Mouse (Mus musculus): ENCODE measurements around the gene Slc35c2. TPM values are rescaled to one million over a fixed set of nuclear protein-coding genes. Genes with fewer than 3 reads are reported as not detected.

Slc35c2 gene
- total RNA-seq, 2 experiments from 2014 or later: 14.6 to 34.2 TPM

- ATAC-seq (replicated peaks; ENCODE audit: low FRiP score, poor library complexity, severe bottlenecking): no peak
These were observed 5.8 kb downstream of the Slc35c2 start for GRCm38 (mm10) chr2:165281779-165282311.

- no peak for ATAC-seq (replicated peaks; ENCODE audit: low FRiP score, poor library complexity, severe bottlenecking)
These were observed 8.3 kb downstream of the Slc35c2 start for GRCm38 (mm10) chr2:165279351-165279750.

- ATAC-seq (replicated peaks; ENCODE audit: low FRiP score, poor library complexity, severe bottlenecking): no peak
These were observed 10.4 kb downstream of the Slc35c2 start for GRCm38 (mm10) chr2:165277188-165277740.

GRCm38 (mm10) chr2:165275824-165276223 lies 11.8 kb downstream of the Slc35c2 start:
- ATAC-seq (replicated peaks; ENCODE audit: low FRiP score, poor library complexity, severe bottlenecking): no peak

- no peak for ATAC-seq (replicated peaks; ENCODE audit: low FRiP score, poor library complexity, severe bottlenecking)
These were observed 12.5 kb downstream of the Slc35c2 start for GRCm38 (mm10) chr2:165275124-165275640.

- no peak for ATAC-seq (replicated peaks; ENCODE audit: low FRiP score, poor library complexity, severe bottlenecking)
These were observed 14.1 kb downstream of the Slc35c2 start for GRCm38 (mm10) chr2:165273589-165273988.

- ATAC-seq (replicated peaks; ENCODE audit: low FRiP score, poor library complexity, severe bottlenecking): no peak
These were observed 16.3 kb downstream of the Slc35c2 start for GRCm38 (mm10) chr2:165271326-165271725.

- no peak for ATAC-seq (replicated peaks; ENCODE audit: low FRiP score, poor library complexity, severe bottlenecking)
These were observed 16.8 kb downstream of the Slc35c2 start for GRCm38 (mm10) chr2:165270858-165271257.

GRCm38 (mm10) chr2:165266739-165267138 lies 20.9 kb downstream of the Slc35c2 start:
- ATAC-seq (replicated peaks; ENCODE audit: low FRiP score, poor library complexity, severe bottlenecking): no peak

GRCm38 (mm10) chr2:165263861-165264260 lies 23.8 kb downstream of the Slc35c2 start:
- no peak for ATAC-seq (replicated peaks; ENCODE audit: low FRiP score, poor library complexity, severe bottlenecking)

- ATAC-seq (replicated peaks; ENCODE audit: low FRiP score, poor library complexity, severe bottlenecking): no peak
These were observed 25.2 kb downstream of the Slc35c2 start for GRCm38 (mm10) chr2:165262274-165262990.

- no peak for ATAC-seq (replicated peaks; ENCODE audit: low FRiP score, poor library complexity, severe bottlenecking)
These were observed 27.8 kb downstream of the Slc35c2 start for GRCm38 (mm10) chr2:165259859-165260258.

- no peak for ATAC-seq (replicated peaks; ENCODE audit: low FRiP score, poor library complexity, severe bottlenecking)
These were observed 29.3 kb downstream of the Slc35c2 start for GRCm38 (mm10) chr2:165258321-165258720.

GRCm38 (mm10) chr2:165257151-165257834 lies 30.4 kb downstream of the Slc35c2 start:
- no peak for ATAC-seq (replicated peaks; ENCODE audit: low FRiP score, poor library complexity, severe bottlenecking)

GRCm38 (mm10) chr2:165256213-165256612 lies 31.5 kb downstream of the Slc35c2 start:
- no peak for ATAC-seq (replicated peaks; ENCODE audit: low FRiP score, poor library complexity, severe bottlenecking)

- no peak for ATAC-seq (replicated peaks; ENCODE audit: low FRiP score, poor library complexity, severe bottlenecking)
These were observed 33.8 kb downstream of the Slc35c2 start for GRCm38 (mm10) chr2:165253867-165254266.

- no peak for ATAC-seq (replicated peaks; ENCODE audit: low FRiP score, poor library complexity, severe bottlenecking)
These were observed 34.4 kb downstream of the Slc35c2 start for GRCm38 (mm10) chr2:165253269-165253668.

GRCm38 (mm10) chr2:165252801-165253200 lies 34.9 kb downstream of the Slc35c2 start:
- no peak for ATAC-seq (replicated peaks; ENCODE audit: low FRiP score, poor library complexity, severe bottlenecking)

GRCm38 (mm10) chr2:165252381-165252780 lies 35.3 kb downstream of the Slc35c2 start:
- ATAC-seq (replicated peaks; ENCODE audit: low FRiP score, poor library complexity, severe bottlenecking): no peak

- ATAC-seq (replicated peaks; ENCODE audit: low FRiP score, poor library complexity, severe bottlenecking): no peak
These were observed 36.8 kb downstream of the Slc35c2 start for GRCm38 (mm10) chr2:165250903-165251302.

- ATAC-seq (replicated peaks; ENCODE audit: low FRiP score, poor library complexity, severe bottlenecking): no peak
These were observed 38.7 kb downstream of the Slc35c2 start for GRCm38 (mm10) chr2:165248967-165249366.

Measured in erythroblast, adult 5-6 weeks (primary cell).